Mouse (Mus musculus) neutrophil, adult 5-6 weeks (primary cell): ENCODE results near the gene Zc3h15. TPM values are rescaled to one million over a fixed set of nuclear protein-coding genes. Genes with fewer than 3 reads are reported as not detected.
A peak's percentile ranks its signal among the peaks of the same experiment; 100 is the strongest.

Source experiments
- ATAC-seq: fragments of 151-379, 151-347 bp; 2 replicates; pipeline ENCODE4 v1.8.0; 2017; ENCODE audit warnings: mild to moderate bottlenecking, moderate TSS enrichment; ENCODE audit not compliant: insufficient number of reproducible peaks, poor library complexity, low FRiP score, severe bottlenecking; ENCODE audit errors: extremely low read depth
- total RNA-seq: library from RNA; stranded (forward); fragments of 200-1000 nt; gene quantifications from 2 replicates; pipeline ENCODE4 v1.2.3, GENCODE M21; 2017

Zc3h15 gene
- total RNA-seq, 1 experiment from 2014 or later: 152 TPM

- ATAC-seq: no peak
Measured at GRCm38 (mm10) chr2:83671843-83672242, 27.6 kb downstream of the Zc3h15 start.

GRCm38 (mm10) chr2:83673067-83673466, 28.8 kb downstream of the Zc3h15 start:
- ATAC-seq: peak; percentile 60; the same call in 1 of the 2 replicates

GRCm38 (mm10) chr2:83673843-83674242, 29.6 kb downstream of the Zc3h15 start:
- no peak for ATAC-seq

GRCm38 (mm10) chr2:83674421-83674820, 30.2 kb downstream of the Zc3h15 start:
- no peak for ATAC-seq

GRCm38 (mm10) chr2:83674896-83675295, 30.7 kb downstream of the Zc3h15 start:
- ATAC-seq: no peak

GRCm38 (mm10) chr2:83675681-83676080, 31.4 kb downstream of the Zc3h15 start:
- ATAC-seq: no peak

- ATAC-seq: no peak
Measured at GRCm38 (mm10) chr2:83676226-83676870, 32.1 kb downstream of the Zc3h15 start.

GRCm38 (mm10) chr2:83681332-83681731, 37.1 kb downstream of the Zc3h15 start:
- ATAC-seq: no peak

GRCm38 (mm10) chr2:83681785-83682184, 37.5 kb downstream of the Zc3h15 start:
- ATAC-seq: no peak

GRCm38 (mm10) chr2:83682282-83682681, 38.0 kb downstream of the Zc3h15 start:
- ATAC-seq: no peak

GRCm38 (mm10) chr2:83683731-83684519, 39.7 kb downstream of the Zc3h15 start:
- ATAC-seq: no peak

- ATAC-seq: no peak
Measured at GRCm38 (mm10) chr2:83684691-83685090, 40.5 kb downstream of the Zc3h15 start.

- no peak for ATAC-seq
Measured at GRCm38 (mm10) chr2:83690372-83690771, 46.1 kb downstream of the Zc3h15 start.

- ATAC-seq: no peak
Measured at GRCm38 (mm10) chr2:83692651-83693545, 48.7 kb downstream of the Zc3h15 start.

GRCm38 (mm10) chr2:83694061-83694460, 49.8 kb downstream of the Zc3h15 start:
- no peak for ATAC-seq

GRCm38 (mm10) chr2:83695345-83696247, 51.4 kb downstream of the Zc3h15 start:
- no peak for ATAC-seq

GRCm38 (mm10) chr2:83698484-83698883, 54.2 kb downstream of the Zc3h15 start:
- ATAC-seq: peak; percentile 63; the same call in 1 of the 2 replicates

- ATAC-seq: no peak
Measured at GRCm38 (mm10) chr2:83699324-83699723, 55.1 kb downstream of the Zc3h15 start.
